Mouse (Mus musculus) embryonic facial prominence, embryonic 14.5 days (tissue): ENCODE measurements at regions not wholly inside any gene's neighbourhood (a gene's known extent, or its start where the extent isn't known, plus 50 kb on each side); places are given as distances from the start of the nearest gene placed in this dataset.

Experiments
- ATAC-seq: fragments of 200-750 bp; cut with Nextera tagmentation; 2 replicates; pipeline ENCODE4 v1.8.0; 2017; ENCODE audit warnings: low read depth, moderate number of reproducible peaks, moderate TSS enrichment
- DNase-seq: peaks from one replicate; pipeline ENCODE4 v3.0.0-alpha.2; 2015; ENCODE audit warnings: low spot score
- H3K27ac ChIP-seq: fragments of 300-500 bp; sonication (generic); replicated peaks from 2 replicates; pipeline ENCODE4 v1.5.1; 2014; ENCODE audit warnings: low read depth, mild to moderate bottlenecking, low read length, moderate library complexity
- H3K27me3 ChIP-seq: fragments of 300-500 bp; sonication (generic); replicated peaks from 2 replicates; pipeline ENCODE4 v1.6.1; 2014; ENCODE audit warnings: low read length; ENCODE audit not compliant: control insufficient read depth, insufficient read depth
- H3K36me3 ChIP-seq: fragments of 300-500 bp; sonication (generic); 2 replicates; pipeline ENCODE4 v1.6.1; 2014; ENCODE audit warnings: low read length, mixed read lengths; ENCODE audit not compliant: control insufficient read depth, insufficient read depth
- H3K4me1 ChIP-seq: fragments of 300-500 bp; sonication (generic); 2 replicates; pipeline ENCODE4 v1.6.1; 2014; ENCODE audit warnings: antibody characterized with exemption, low read length; ENCODE audit not compliant: control insufficient read depth, insufficient read depth
- H3K4me2 ChIP-seq: fragments of 300-500 bp; sonication (generic); 2 replicates; pipeline ENCODE4 v1.6.1; 2014; ENCODE audit warnings: low read depth, mild to moderate bottlenecking, low read length, moderate library complexity, mixed read lengths
- H3K4me3 ChIP-seq: fragments of 300-500 bp; sonication (generic); 2 replicates; pipeline ENCODE4 v1.5.1; 2014; ENCODE audit warnings: low read depth, mild to moderate bottlenecking, low read length
- H3K9ac ChIP-seq: fragments of 300-500 bp; sonication (generic); 2 replicates; pipeline ENCODE4 v1.6.1; 2014; ENCODE audit warnings: low read depth, mild to moderate bottlenecking, low read length, moderate library complexity, mixed read lengths
- H3K9me3 ChIP-seq: fragments of 300-500 bp; sonication (generic); 2 replicates; pipeline ENCODE4 v1.6.1; 2016; ENCODE audit warnings: low read length; ENCODE audit not compliant: control insufficient read depth
- WGBS: fragments of 180-500 bp; shearing (Covaris S2); extraction: QIAGEN DNeasy Blood & Tissue Kit; methylation state at CpG from one replicate; pipeline ENCODE4 v1.1.7; 2014; 5-methylcytosine and 5-hydroxymethylcytosine counted together

GRCm38 (mm10) chrX:81616397-81616796, 158.5 kb upstream of the 4930595M18Rik start:
- H3K27ac ChIP-seq: no peak overlapping the region
- H3K4me2 ChIP-seq: no peak overlapping the region

More at GRCm38 (mm10) chrX:81616397-81616796, 158.5 kb upstream of the 4930595M18Rik start:
- no peak overlapping the region for H3K9ac ChIP-seq
- H3K9me3 ChIP-seq: no peaks in the 10 kb centered on the region
- DNase-seq: peak; percentile 2
- H3K4me1 ChIP-seq: no peaks in the 10 kb centered on the region
- 37% methylated on average over 3 of the region's 3 CpGs for WGBS
- H3K27me3 ChIP-seq: no peaks in the 10 kb centered on the region
- H3K4me3 ChIP-seq: no peak overlapping the region
- no peaks in the 10 kb centered on the region for H3K36me3 ChIP-seq
- ATAC-seq: no peak
